Mouse (Mus musculus) intestine, postnatal 0 days (tissue): ENCODE measurements at regions not wholly inside any gene's neighbourhood (a gene's known extent, or its start where the extent isn't known, plus 50 kb on each side); places are given as distances from the start of the nearest gene placed in this dataset.
A peak's percentile ranks its signal among the peaks of the same experiment; 100 is the strongest.
"Not testable (repeated sequence)": the region's sequence is repeated elsewhere in the genome, so short reads cannot be mapped to it uniquely, and the experiment has no call there.

Experiments
- ATAC-seq: fragments of 200-750 bp; cut with Nextera tagmentation; 2 replicates; pipeline ENCODE4 v1.8.0; 2017; ENCODE audit warnings: mild to moderate bottlenecking, moderate TSS enrichment, moderate library complexity
- H3K27ac ChIP-seq: fragments of 300-500 bp; sonication (generic); 2 replicates; pipeline ENCODE4 v1.5.1; 2014; ENCODE audit warnings: mild to moderate bottlenecking, low read depth, low read length, moderate library complexity
- H3K27me3 ChIP-seq: fragments of 300-500 bp; sonication (generic); replicated peaks from 2 replicates; pipeline ENCODE4 v1.6.1; 2014; ENCODE audit warnings: low read length, mixed read lengths; ENCODE audit not compliant: control insufficient read depth, insufficient read depth
- H3K36me3 ChIP-seq: fragments of 300-500 bp; sonication (generic); 2 replicates; pipeline ENCODE4 v1.6.1; 2014; ENCODE audit warnings: mild to moderate bottlenecking, moderate library complexity; ENCODE audit not compliant: control insufficient read depth, insufficient read depth
- H3K4me1 ChIP-seq: fragments of 300-500 bp; sonication (generic); replicated peaks from 2 replicates; pipeline ENCODE4 v1.6.1; 2014; ENCODE audit warnings: antibody characterized with exemption, low read length, mixed read lengths; ENCODE audit not compliant: control insufficient read depth, insufficient read depth
- H3K4me2 ChIP-seq: fragments of 300-500 bp; sonication (generic); replicated peaks from 2 replicates; pipeline ENCODE4 v1.6.1; 2014; ENCODE audit warnings: low read depth, mild to moderate bottlenecking, moderate library complexity
- H3K4me3 ChIP-seq: fragments of 300-500 bp; sonication (generic); 2 replicates; pipeline ENCODE4 v1.5.1; 2014; ENCODE audit warnings: low read depth, low read length
- H3K9ac ChIP-seq: fragments of 300-500 bp; sonication (generic); 2 replicates; pipeline ENCODE4 v1.6.1; 2014; ENCODE audit warnings: mild to moderate bottlenecking, low read depth, low read length
- H3K9me3 ChIP-seq: fragments of 300-500 bp; sonication (generic); 2 replicates; pipeline ENCODE4 v1.6.1; 2016; ENCODE audit warnings: mixed run types; ENCODE audit not compliant: control insufficient read depth
- WGBS: fragments of 180-500 bp; shearing (Covaris S2); extraction: QIAGEN DNeasy Blood & Tissue Kit; methylation state at CpG from one replicate; pipeline ENCODE4 v1.1.7; 2014; 5-methylcytosine and 5-hydroxymethylcytosine counted together

GRCm38 (mm10) chr4:3373027-3373763 is 188.0 kb upstream of the Vmn1r3 start:
- H3K36me3 ChIP-seq, H3K27ac ChIP-seq, H3K27me3 ChIP-seq, H3K9me3 ChIP-seq, H3K4me1 ChIP-seq, H3K4me3 ChIP-seq, H3K9ac ChIP-seq, H3K4me2 ChIP-seq: not testable (repeated sequence)
- 24% methylated on average over 8 of the region's 8 CpGs for WGBS
- 0 out of 2 replicates have a peak, but pooled peaks have one; percentile 36 for ATAC-seq

- 75% methylated on average over 4 of the region's 4 CpGs for WGBS
- H3K27me3 ChIP-seq, H3K36me3 ChIP-seq: not testable (repeated sequence)
Measured at GRCm38 (mm10) chr4:3368021-3368420, 182.9 kb upstream of the Vmn1r3 start.

GRCm38 (mm10) chr4:3343443-3343842 is 158.3 kb upstream of the Vmn1r3 start:
- not testable (repeated sequence) for H3K9ac ChIP-seq, H3K4me1 ChIP-seq, ATAC-seq, H3K4me3 ChIP-seq, H3K4me2 ChIP-seq, H3K9me3 ChIP-seq, H3K36me3 ChIP-seq, H3K27ac ChIP-seq, H3K27me3 ChIP-seq
- 67% methylated on average over 8 of the region's 8 CpGs for WGBS

More at GRCm38 (mm10) chr4:3368021-3368420, 182.9 kb upstream of the Vmn1r3 start:
- H3K27ac ChIP-seq, H3K4me2 ChIP-seq, H3K4me1 ChIP-seq, H3K9me3 ChIP-seq, H3K4me3 ChIP-seq, H3K9ac ChIP-seq, ATAC-seq: not testable (repeated sequence)

- not testable (repeated sequence) for H3K4me3 ChIP-seq, H3K4me2 ChIP-seq, ATAC-seq, H3K27ac ChIP-seq, H3K9ac ChIP-seq, H3K27me3 ChIP-seq, H3K9me3 ChIP-seq, H3K4me1 ChIP-seq, H3K36me3 ChIP-seq
- WGBS, result 72% methylated on average over 2 of the region's 2 CpGs
Measured at GRCm38 (mm10) chr4:3342696-3343095, 157.5 kb upstream of the Vmn1r3 start.

GRCm38 (mm10) chr4:3342165-3342564 is 157.0 kb upstream of the Vmn1r3 start:
- not testable (repeated sequence) for H3K4me1 ChIP-seq, H3K27me3 ChIP-seq, ATAC-seq, H3K9ac ChIP-seq, H3K4me3 ChIP-seq, H3K9me3 ChIP-seq, H3K27ac ChIP-seq, H3K4me2 ChIP-seq, H3K36me3 ChIP-seq
- WGBS, result 89% methylated on average over 6 of the region's 6 CpGs
